12 mouse cellular contexts compared by ENCODE assay signal in genomic region chr17:54483901-54484300, GRCm38 (mm10).
"Had no signal": no experiment of that assay in that cellular context is flagged by ENCODE, and none has a peak within 500 bp of the region (broad histone marks: within the 10 kb centered on the region; RNA-seq: fewer than 3 reads in every experiment).

No protein-coding gene starts in this region.

- DNase-seq: retina, postnatal 1 day; right cerebral cortex, adult 18-20 months; right cerebral cortex, postnatal 14 days; right cerebral cortex, postnatal 25 days; right cerebral cortex, postnatal 4 days; spleen, adult 18-20 months; thymus, adult 18-20 months; thymus, adult 2 months; thymus, postnatal 14 days; thymus, postnatal 25 days; thymus, postnatal 36 days; thymus, postnatal 4 days had no signal
